Mouse (Mus musculus): ENCODE data around the gene Chek2. TPM values are rescaled to one million over a fixed set of nuclear protein-coding genes. Genes with fewer than 3 reads are reported as not detected.

The Chek2 gene
- total RNA-seq, 2 experiments from 2014 or later: 6.8 to 7.8 TPM

GRCm38 (mm10) chr5:110898785-110899184 is 59.0 kb downstream of the Chek2 start:
- no peak for DNase-seq

GRCm38 (mm10) chr5:110900331-110900730 is 60.6 kb downstream of the Chek2 start:
- DNase-seq: no peak

- no peak for DNase-seq
Measured at GRCm38 (mm10) chr5:110906708-110907107, 66.9 kb downstream of the Chek2 start.

DNA sequence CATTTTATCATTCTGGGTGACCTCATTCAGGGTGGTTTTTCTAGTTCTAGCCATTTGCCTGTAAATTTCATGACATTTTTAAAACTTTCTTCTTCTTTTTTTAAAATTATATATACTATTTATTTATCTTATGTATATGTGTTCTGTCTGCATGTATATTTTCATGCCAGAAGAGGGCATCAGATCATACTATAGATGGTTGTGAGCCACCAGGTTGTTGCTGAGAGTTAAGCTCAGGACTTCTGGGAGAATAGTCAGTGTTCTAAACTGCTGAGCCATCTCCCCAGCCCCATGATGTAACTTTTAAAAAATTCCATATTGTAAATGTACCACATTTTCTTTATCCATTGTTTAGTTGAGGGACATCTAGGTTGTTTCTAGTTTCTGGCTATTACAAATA is 69.1 kb downstream of the Chek2 start:
- no peak for DNase-seq

GRCm38 (mm10) chr5:110909955-110910589 is 70.3 kb downstream of the Chek2 start:
- DNase-seq: no peak

DNA sequence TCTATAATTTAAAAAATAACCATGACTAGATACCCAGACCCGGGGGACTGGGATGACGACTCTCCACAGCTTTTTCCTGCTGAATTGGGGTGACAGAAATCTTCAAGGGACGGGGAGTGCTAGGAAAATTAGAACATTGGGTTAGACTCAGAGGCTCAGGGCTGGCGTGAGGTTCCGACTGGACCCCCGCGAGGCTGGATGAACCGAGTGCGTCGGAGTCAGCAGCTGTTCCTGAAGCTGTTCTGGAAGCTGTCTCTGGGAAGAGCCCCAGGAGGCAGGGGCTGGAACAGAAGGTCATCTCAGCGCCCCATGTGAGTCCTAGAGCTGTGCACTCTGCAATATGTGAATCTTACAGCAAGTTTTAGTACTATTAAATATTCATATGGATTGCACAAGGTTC is 75.1 kb downstream of the Chek2 start:
- DNase-seq: no peak

GRCm38 (mm10) chr5:110916241-110916640 is 76.5 kb downstream of the Chek2 start:
- DNase-seq: no peak

- no peak for DNase-seq
Measured at GRCm38 (mm10) chr5:110919541-110919940, 79.8 kb downstream of the Chek2 start.

DNA sequence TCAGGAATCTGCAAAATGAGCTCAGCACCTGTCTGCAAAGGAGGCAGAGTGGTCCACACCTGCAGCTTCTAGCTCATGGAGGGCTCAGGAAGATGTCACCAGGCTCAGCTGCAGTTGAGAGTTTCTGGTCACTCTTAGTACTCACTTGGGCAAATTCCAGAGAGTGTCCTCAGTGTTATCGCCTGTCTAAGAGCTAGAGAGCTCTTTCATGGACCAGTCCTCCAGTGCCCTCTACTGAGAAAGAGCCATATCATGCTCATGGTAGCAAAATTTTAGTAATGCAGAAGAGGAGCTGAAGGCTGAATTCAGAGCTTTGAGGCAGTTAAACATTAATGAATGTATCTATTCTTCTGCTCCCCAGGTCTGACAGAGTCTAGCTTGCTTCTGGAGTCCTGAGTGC is 83.6 kb downstream of the Chek2 start:
- DNase-seq: peak; percentile 24

Other genes starting within 250 kb of the Chek2 start
- gene Noc4l, start 186.6 kb upstream of the Chek2 start, total RNA-seq (2021): 10 to 100 TPM; 18.2 to 19.1 TPM
- 10 to 100 TPM; 16.0 to 17.6 TPM for gene Ddx51, start 186.5 kb upstream of the Chek2 start, total RNA-seq (2021)
- gene Ep400, start 69.3 kb upstream of the Chek2 start, total RNA-seq (2021): 10 to 100 TPM; 64.7 to 76.0 TPM
- 10 to 100 TPM; 34.6 to 36.9 TPM for gene Pus1, start 59.3 kb upstream of the Chek2 start, total RNA-seq (2021)
- gene Ulk1, start 29.9 kb upstream of the Chek2 start, total RNA-seq (2021): 10 to 100 TPM; 49.8 to 50.4 TPM
- 10 to 100 TPM; 21.2 to 27.7 TPM for gene Hscb, start 202 bp upstream of the Chek2 start, total RNA-seq (2021)
- gene Ttc28, start 39.8 kb downstream of the Chek2 start, total RNA-seq (2021): 10 to 100 TPM; 25.0 to 29.1 TPM

Data from adrenal gland, postnatal 10 days (tissue).